Mouse (Mus musculus) brain, embryonic 14.5 days (tissue): ENCODE measurements around the gene Zfp362.

ENCODE experiments used
- CTCF ChIP-seq: fragments of 200-500 bp; IDR thresholded peaks from 2 replicates; pipeline ENCODE4 v1.5.1; 2012; ENCODE audit warnings: inconsistent platforms, mild to moderate bottlenecking, moderate library complexity, borderline replicate concordance; ENCODE audit not compliant: insufficient read depth, insufficient read length; ENCODE audit errors: extremely low read depth
- POLR2A ChIP-seq: fragments of 200-500 bp; IDR thresholded peaks from 2 replicates; pipeline ENCODE4 v1.6.1; 2012; ENCODE audit warnings: mild to moderate bottlenecking, inconsistent platforms, borderline replicate concordance; ENCODE audit not compliant: poor library complexity, insufficient read depth, insufficient read length, severe bottlenecking; ENCODE audit errors: extremely low read depth

DNA sequence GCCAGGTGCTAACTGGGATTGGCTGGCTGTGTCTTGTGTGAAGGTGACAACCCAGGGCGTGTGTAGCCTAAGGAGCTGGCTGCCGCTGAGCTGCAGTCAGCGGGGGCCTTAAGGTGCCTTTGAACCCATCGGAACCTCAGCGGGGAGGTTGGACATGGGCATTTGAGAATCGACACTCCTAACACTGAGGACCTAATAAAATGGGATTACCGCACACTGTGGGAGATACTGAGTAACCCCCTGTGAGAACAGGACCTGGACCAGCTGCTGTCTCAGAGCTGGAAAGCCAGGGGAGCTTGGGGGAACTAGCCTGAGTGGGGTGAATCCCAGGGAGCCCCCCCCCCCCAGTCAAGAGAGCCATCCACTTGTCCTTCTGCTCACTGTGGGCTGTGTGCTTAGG, 52.3 kb downstream of the Zfp362 start:
- TF ChIP-seq POLR2A (no peak), CTCF (no peak)
